Comparison of ENCODE assay signal across 10 mouse cellular contexts in genomic region chr11:49168839-49169611, GRCm38 (mm10). TPM values are rescaled to one million over a fixed set of nuclear protein-coding genes. Genes with fewer than 3 reads are reported as not detected.
A peak's percentile ranks its signal among the peaks of the same experiment; 100 is the strongest.
DNase-seq lines count a peak whose midpoint lies in the region; ATAC-seq lines count a peak whose summit lies in the region.
"Had no signal": no experiment of that assay in that cellular context is flagged by ENCODE, and none has a peak within 500 bp of the region (broad histone marks: within the 10 kb centered on the region; RNA-seq: fewer than 3 reads in every experiment).

No protein-coding gene starts in this region.

- intact Hi-C loops in heart, postnatal 25 days (cut with DNase I), result no loop called here
- intact Hi-C loops in left cerebral cortex, postnatal 14 days (cut with DNase I), result no loop called here

- peak overlapping the region; percentile 53 for H3K9ac ChIP-seq in forebrain, embryonic 14.5 days (ENCODE audit: low read length)
- peak overlapping the region; percentile 58 for H3K9ac ChIP-seq in midbrain, embryonic 14.5 days (replicated peaks; ENCODE audit: low read length)

- peak overlapping the region; percentile 58 for H3K4me3 ChIP-seq in heart, embryonic 10.5 days
- H3K4me3 ChIP-seq in forebrain, embryonic 14.5 days (ENCODE audit: low read depth, low read length), result peak overlapping the region; percentile 31
- H3K4me3 ChIP-seq in midbrain, embryonic 14.5 days (replicated peaks; ENCODE audit: low read depth, low read length), result peak overlapping the region; percentile 39

- H3K9me3 ChIP-seq in heart, embryonic 10.5 days, result no peaks in the 10 kb centered on the region; the same call in 1 of the 2 replicates
- H3K9me3 ChIP-seq in forebrain, embryonic 14.5 days (replicated peaks; ENCODE audit: control insufficient read depth, low read length), result 0 out of 2 replicates have a peak, but pooled peaks cover 3% of the 10 kb centered on the region
- H3K9me3 ChIP-seq in midbrain, embryonic 14.5 days (ENCODE audit: control insufficient read depth, low read length), result peaks cover 8% of the 10 kb centered on the region; the same call in 1 of the 2 replicates

- H3K4me2 ChIP-seq in forebrain, embryonic 14.5 days (ENCODE audit: low read length), result peak overlapping the region; percentile 64
- peak overlapping the region; percentile 80 for H3K4me2 ChIP-seq in midbrain, embryonic 14.5 days (ENCODE audit: low read length)

- DNase-seq in heart, embryonic 10.5 days (ENCODE audit: low spot score), result no peak
- DNase-seq in heart, postnatal 25 days (ENCODE audit: low spot score), result no peak
- DNase-seq in R1 (ENCODE audit: low read depth, low spot score), result peak; percentile 40
- peak; percentile 30 for DNase-seq in forebrain, embryonic 14.5 days (ENCODE audit: low spot score)
- peak; percentile 7 to 30 for DNase-seq in left cerebral cortex, postnatal 14 days (ENCODE audit: low spot score in 2 of 2)
- peak; percentile 58 for DNase-seq in midbrain, embryonic 14.5 days
- DNase-seq in T-cell, adult 2 months (ENCODE audit: low spot score), result no peak
- DNase-seq in layer of hippocampus, postnatal 14 days (ENCODE audit: low spot score in 2 of 2), result no peak

- ATAC-seq in forebrain, embryonic 14.5 days, result peak; percentile 66
- ATAC-seq in midbrain, embryonic 14.5 days (ENCODE audit: low FRiP score, low TSS enrichment), result peak; percentile 57; the same call in 1 of the 2 replicates

- H3K27ac ChIP-seq in heart, embryonic 10.5 days, result no peak overlapping the region
- no peak overlapping the region for H3K27ac ChIP-seq in forebrain, embryonic 14.5 days (ENCODE audit: low read depth, low read length)
- no peak overlapping the region for H3K27ac ChIP-seq in midbrain, embryonic 14.5 days (replicated peaks; ENCODE audit: low read depth, low read length)

- no peaks in the 10 kb centered on the region for H3K36me3 ChIP-seq in heart, embryonic 10.5 days
- H3K36me3 ChIP-seq in forebrain, embryonic 14.5 days (ENCODE audit: control insufficient read depth, insufficient read depth, low read length), result no peaks in the 10 kb centered on the region
- H3K36me3 ChIP-seq in midbrain, embryonic 14.5 days (ENCODE audit: control insufficient read depth, insufficient read depth, low read length), result no peaks in the 10 kb centered on the region

- H3K27me3 ChIP-seq in heart, embryonic 10.5 days (ENCODE audit: insufficient read depth, poor library complexity, severe bottlenecking), result peaks cover 32% of the 10 kb centered on the region
- H3K27me3 ChIP-seq in forebrain, embryonic 14.5 days (replicated peaks; ENCODE audit: control insufficient read depth, insufficient read depth, low read length), result peaks cover 8% of the 10 kb centered on the region; the same call in 1 of the 2 replicates
- H3K27me3 ChIP-seq in midbrain, embryonic 14.5 days (ENCODE audit: control insufficient read depth, insufficient read depth, low read length), result peaks cover 15% of the 10 kb centered on the region; the same call in 1 of the 2 replicates
- H3K27me3 ChIP-seq: CH12.LX had no signal

- H3K4me1 ChIP-seq in heart, embryonic 10.5 days, result peaks cover 8% of the 10 kb centered on the region
- H3K4me1 ChIP-seq in forebrain, embryonic 14.5 days (ENCODE audit: control insufficient read depth, insufficient read depth, low read length), result no peaks in the 10 kb centered on the region
- H3K4me1 ChIP-seq in midbrain, embryonic 14.5 days (ENCODE audit: control insufficient read depth, insufficient read depth, low read length), result no peaks in the 10 kb centered on the region

- 4% methylated on average over 48 of the region's 50 CpGs for WGBS in heart, embryonic 10.5 days
- WGBS in forebrain, embryonic 14.5 days, result 7% methylated on average over 50 of the region's 50 CpGs
- 3% methylated on average over 50 of the region's 50 CpGs for WGBS in midbrain, embryonic 14.5 days

RNA-seq across cellular contexts. Expression of gene Olfr1394, which starts 14.8 kb away (rescaled TPM):
- polyA plus RNA-seq in heart, embryonic 10.5 days (2016; fragmentation: Nextera tagmentation; extraction: Ambion mirVana), result not detected in 2 replicates
- not detected for total RNA-seq in heart, postnatal 25 days (2021)
- polyA plus RNA-seq in forebrain, embryonic 14.5 days (2014; fragmentation: Nextera tagmentation; extraction: Ambion mirVana), result not detected in 2 replicates
- not detected for total RNA-seq in left cerebral cortex, postnatal 14 days (2021)
- polyA plus RNA-seq in midbrain, embryonic 14.5 days (2014; fragmentation: Nextera tagmentation; extraction: Ambion mirVana), result not detected in 2 replicates
- total RNA-seq in layer of hippocampus, postnatal 14 days (2021), result not detected
- total RNA-seq: CH12.LX had no signal
- polyA plus RNA-seq: frontal cortex, adult 2 months had no signal

RNA-seq across cellular contexts. Expression of gene Btnl9, which starts 17.9 kb away (rescaled TPM):
- polyA plus RNA-seq in heart, embryonic 10.5 days (2016; fragmentation: Nextera tagmentation; extraction: Ambion mirVana), result 0.11 and 0.23 TPM in 2 replicates
- 10 to 100 TPM; 25.0 to 35.0 TPM for total RNA-seq in heart, postnatal 25 days (2021)
- 0.37 TPM in 1 of 2 replicates, not detected in the other for polyA plus RNA-seq in forebrain, embryonic 14.5 days (2014; fragmentation: Nextera tagmentation; extraction: Ambion mirVana)
- under 1 TPM; 0.17 to 0.22 TPM for total RNA-seq in left cerebral cortex, postnatal 14 days (2021)
- polyA plus RNA-seq in midbrain, embryonic 14.5 days (2014; fragmentation: Nextera tagmentation; extraction: Ambion mirVana), result not detected in 2 replicates
- under 1 TPM in 1 of 2 experiments, not detected in 1; 0.07 TPM for total RNA-seq in layer of hippocampus, postnatal 14 days (2021)
- polyA plus RNA-seq: frontal cortex, adult 2 months had no signal

RNA-seq across cellular contexts. Expression of gene Olfr1395, which starts 27.0 kb away (rescaled TPM):
- polyA plus RNA-seq in heart, embryonic 10.5 days (2016; fragmentation: Nextera tagmentation; extraction: Ambion mirVana), result not detected in 2 replicates
- not detected for total RNA-seq in heart, postnatal 25 days (2021)
- polyA plus RNA-seq in forebrain, embryonic 14.5 days (2014; fragmentation: Nextera tagmentation; extraction: Ambion mirVana), result not detected in 2 replicates
- total RNA-seq in left cerebral cortex, postnatal 14 days (2021), result not detected
- polyA plus RNA-seq in midbrain, embryonic 14.5 days (2014; fragmentation: Nextera tagmentation; extraction: Ambion mirVana), result not detected in 2 replicates
- not detected for total RNA-seq in layer of hippocampus, postnatal 14 days (2021)
- total RNA-seq: CH12.LX had no signal

RNA-seq across cellular contexts. Expression of gene Zfp62, which starts 34.1 kb away (rescaled TPM):
- 32.8 and 34.6 TPM in 2 replicates for polyA plus RNA-seq in heart, embryonic 10.5 days (2016; fragmentation: Nextera tagmentation; extraction: Ambion mirVana)
- 10 to 100 TPM; 21.5 to 29.6 TPM for total RNA-seq in heart, postnatal 25 days (2021)
- polyA plus RNA-seq in forebrain, embryonic 14.5 days (2014; fragmentation: Nextera tagmentation; extraction: Ambion mirVana), result 56.6 and 64.7 TPM in 2 replicates
- total RNA-seq in left cerebral cortex, postnatal 14 days (2021), result 10 to 100 TPM; 36.9 to 39.5 TPM
- 37.3 and 61.7 TPM in 2 replicates for polyA plus RNA-seq in midbrain, embryonic 14.5 days (2014; fragmentation: Nextera tagmentation; extraction: Ambion mirVana)
- 10 to 100 TPM; 28.2 to 35.5 TPM for total RNA-seq in layer of hippocampus, postnatal 14 days (2021)

RNA-seq across cellular contexts. Expression of gene Olfr1396, which starts 54.4 kb away (rescaled TPM):
- polyA plus RNA-seq in heart, embryonic 10.5 days (2016; fragmentation: Nextera tagmentation; extraction: Ambion mirVana), result not detected in 2 replicates
- 1 to 10 TPM; 1.3 to 1.7 TPM for total RNA-seq in heart, postnatal 25 days (2021)
- polyA plus RNA-seq in forebrain, embryonic 14.5 days (2014; fragmentation: Nextera tagmentation; extraction: Ambion mirVana), result not detected in 2 replicates
- not detected for total RNA-seq in left cerebral cortex, postnatal 14 days (2021)
- polyA plus RNA-seq in midbrain, embryonic 14.5 days (2014; fragmentation: Nextera tagmentation; extraction: Ambion mirVana), result not detected in 2 replicates
- total RNA-seq in layer of hippocampus, postnatal 14 days (2021), result not detected
- total RNA-seq: CH12.LX had no signal
- polyA plus RNA-seq: frontal cortex, adult 2 months had no signal

Comparison
In these comparisons a context has a peak if more than half of its experiments do, and no peak if none do; other contexts are left out.
1. DNase-seq: peak in R1 (single experiment), forebrain, embryonic 14.5 days (single experiment), left cerebral cortex, postnatal 14 days (2 of 2) and midbrain, embryonic 14.5 days (single experiment); none in heart, embryonic 10.5 days (single experiment), heart, postnatal 25 days (single experiment), T-cell, adult 2 months (single experiment) and layer of hippocampus, postnatal 14 days (0 of 2).
2. RNA of gene Btnl9, which starts 17.9 kb away (total RNA-seq): 25.0 to 35.0 TPM in heart, postnatal 25 days; 0.17 to 0.22 TPM in left cerebral cortex, postnatal 14 days and 0.07 TPM in layer of hippocampus, postnatal 14 days; every median in the first group is over 10 times any median in the second.
3. Peak in every context shown above with its lines, with median percentiles within 50 percentile points of each other: H3K4me3 ChIP-seq.